Mouse (Mus musculus) thymus, adult 2 months (tissue): Measurements from ENCODE around the gene Sptssb.

ENCODE experiments used
- CTCF ChIP-seq: fragments of 200-500 bp; IDR thresholded peaks from 2 replicates; pipeline ENCODE4 v1.5.1; 2012; ENCODE audit warnings: mild to moderate bottlenecking, control low read depth, low read length, moderate library complexity, borderline replicate concordance; ENCODE audit not compliant: control insufficient read depth, poor library complexity, insufficient read depth; ENCODE audit errors: extremely low read depth
- POLR2A ChIP-seq: fragments of 200-500 bp; IDR thresholded peaks from 2 replicates; pipeline ENCODE4 v1.6.1; 2012; ENCODE audit warnings: mild to moderate bottlenecking, low read length, control low read depth, moderate library complexity; ENCODE audit not compliant: control insufficient read depth, poor library complexity, insufficient read depth; ENCODE audit errors: extremely low read depth

GRCm38 (mm10) chr3:69839485-69839884 is 20.3 kb downstream of the Sptssb start:
- TF ChIP-seq POLR2A (no peak), CTCF (no peak)
